8 mouse cellular contexts compared by ENCODE assay signal in the genomic region with DNA sequence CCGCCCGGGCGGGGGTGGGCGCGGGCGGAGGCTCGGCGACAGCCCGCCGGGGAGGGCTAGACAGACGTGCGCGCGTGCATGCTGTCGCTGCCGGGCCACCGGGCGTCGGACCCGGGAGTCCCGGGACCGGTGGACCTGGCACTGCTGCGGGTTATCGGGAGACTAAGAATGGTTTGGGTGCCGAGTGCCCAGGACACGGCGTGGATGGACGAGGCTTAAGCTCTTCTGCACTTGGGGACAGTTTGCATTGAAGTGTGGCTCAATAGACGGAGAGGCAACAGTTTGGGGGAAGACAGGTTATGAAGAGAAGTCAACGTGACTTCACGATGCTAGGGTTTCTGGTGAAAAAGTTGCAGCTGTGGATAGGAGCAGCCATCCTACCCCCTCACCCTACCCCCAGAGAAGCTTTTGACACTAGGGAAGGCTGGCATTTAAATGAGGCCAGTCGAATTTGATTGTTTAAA. TPM values are rescaled to one million over a fixed set of nuclear protein-coding genes. Genes with fewer than 3 reads are reported as not detected.
A peak's percentile ranks its signal among the peaks of the same experiment; 100 is the strongest.
DNase-seq lines count a peak whose midpoint lies in the region; ATAC-seq and TF ChIP-seq lines count a peak whose summit lies in the region.

No protein-coding gene starts in this region.

- no peak for ATAC-seq in kidney, embryonic 14.5 days (ENCODE audit: low FRiP score, low TSS enrichment)
- no peak for ATAC-seq in heart, embryonic 16.5 days (replicated peaks; ENCODE audit: extremely low read depth, insufficient read depth, low FRiP score)
- ATAC-seq in liver, embryonic 14.5 days (ENCODE audit: insufficient read depth) = no peak; the same call in 1 of the 2 replicates
- ATAC-seq in stomach, postnatal 0 days (ENCODE audit: low FRiP score, low TSS enrichment) = no peak

- no peaks in the 10 kb centered on the region for H3K9me3 ChIP-seq in kidney, embryonic 14.5 days (ENCODE audit: control insufficient read depth, low read length)
- no peaks in the 10 kb centered on the region for H3K9me3 ChIP-seq in CH12.LX (replicated peaks; ENCODE audit: low read length)
- no peaks in the 10 kb centered on the region for H3K9me3 ChIP-seq in heart, embryonic 16.5 days (replicated peaks; ENCODE audit: control insufficient read depth, low read length)
- no peaks in the 10 kb centered on the region for H3K9me3 ChIP-seq in liver, embryonic 14.5 days (ENCODE audit: control insufficient read depth, low read length)
- no peaks in the 10 kb centered on the region for H3K9me3 ChIP-seq in stomach, postnatal 0 days (ENCODE audit: control insufficient read depth, low read length)

- no peak for TF ChIP-seq EP300 in CH12.LX (IDR thresholded peaks at IDR 0.05; ENCODE audit: low read length)
- no peak for TF ChIP-seq EP300 in liver, embryonic 14.5 days (IDR thresholded peaks at IDR 0.05; ENCODE audit: low read depth)
- TF ChIP-seq EP300 in stomach, postnatal 0 days (optimal IDR thresholded peaks at IDR 0.05) = no peak

- no peaks in the 10 kb centered on the region for H3K79me2 ChIP-seq in CH12.LX (replicated peaks; ENCODE audit: control insufficient read depth, extremely low read depth, insufficient read depth, poor library complexity, severe bottlenecking)

- H3K4me2 ChIP-seq in kidney, embryonic 14.5 days (replicated peaks; ENCODE audit: low read depth, low read length) = peak overlapping the region; percentile 63
- H3K4me2 ChIP-seq in CH12.LX (ENCODE audit: insufficient read depth, low read depth, poor library complexity, severe bottlenecking) = peak overlapping the region; percentile 96
- H3K4me2 ChIP-seq in heart, embryonic 16.5 days (ENCODE audit: low read depth, low read length) = peak overlapping the region; percentile 72
- H3K4me2 ChIP-seq in liver, embryonic 14.5 days (ENCODE audit: low read depth) = peak overlapping the region; percentile 86
- peak overlapping the region; percentile 77 for H3K4me2 ChIP-seq in stomach, postnatal 0 days (replicated peaks; ENCODE audit: low read depth)

- in situ Hi-C loops in CH12.LX (cut with MboI; ENCODE audit: low pct_ligation_motif_present, low pct_unique_long_range_greater_than_20kb, low sequenced_read_pairs) = no loop called here

- H3K9ac ChIP-seq in kidney, embryonic 14.5 days (ENCODE audit: low read depth, low read length) = peak overlapping the region; percentile 89
- H3K9ac ChIP-seq in CH12.LX (ENCODE audit: insufficient read depth, low read depth) = no peak overlapping the region
- peak overlapping the region; percentile 83 for H3K9ac ChIP-seq in heart, embryonic 16.5 days (ENCODE audit: low read length)
- peak overlapping the region; percentile 69 for H3K9ac ChIP-seq in liver, embryonic 14.5 days (replicated peaks)
- peak overlapping the region; percentile 88 for H3K9ac ChIP-seq in stomach, postnatal 0 days (ENCODE audit: low read length)

- H3K27me3 ChIP-seq in kidney, embryonic 14.5 days (ENCODE audit: control insufficient read depth, insufficient read depth, low read length) = no peaks in the 10 kb centered on the region
- peaks cover 20% of the 10 kb centered on the region for H3K27me3 ChIP-seq in CH12.LX (replicated peaks)
- no peaks in the 10 kb centered on the region for H3K27me3 ChIP-seq in heart, embryonic 16.5 days (ENCODE audit: control insufficient read depth, insufficient read depth, low read length)
- peaks cover 12% of the 10 kb centered on the region for H3K27me3 ChIP-seq in liver, embryonic 14.5 days (ENCODE audit: control insufficient read depth, insufficient read depth, low read length)
- H3K27me3 ChIP-seq in stomach, postnatal 0 days (ENCODE audit: control insufficient read depth, insufficient read depth, low read length) = no peaks in the 10 kb centered on the region

- no peaks in the 10 kb centered on the region for H3K36me3 ChIP-seq in kidney, embryonic 14.5 days (ENCODE audit: control insufficient read depth, insufficient read depth, low read length)
- H3K36me3 ChIP-seq in CH12.LX (replicated peaks in 1 of 2; ENCODE audit: control insufficient read depth in 1 of 2, insufficient read depth in 1 of 2, low read length in 1 of 2) = no peaks in the 10 kb centered on the region
- H3K36me3 ChIP-seq in heart, embryonic 16.5 days (ENCODE audit: control insufficient read depth, insufficient read depth) = no peaks in the 10 kb centered on the region
- H3K36me3 ChIP-seq in liver, embryonic 14.5 days (replicated peaks; ENCODE audit: control insufficient read depth, insufficient read depth, low read depth) = no peaks in the 10 kb centered on the region
- H3K36me3 ChIP-seq in stomach, postnatal 0 days (ENCODE audit: control insufficient read depth, insufficient read depth, low read length) = no peaks in the 10 kb centered on the region

- no peak for DNase-seq in kidney, postnatal 10 days
- no peak for DNase-seq in CH12.LX (ENCODE audit: extremely low read depth)
- DNase-seq in T-cell, adult 2 months (ENCODE audit: low spot score) = peak; percentile 8
- DNase-seq in liver, embryonic 14.5 days (ENCODE audit: low read depth in 3 of 3, low spot score in 3 of 3) = no peak
- DNase-seq in stomach, postnatal 0 days (ENCODE audit: low spot score) = no peak
- no peak for DNase-seq in cerebellum, postnatal 25 days

- under 1% methylated on average over 32 of the region's 32 CpGs for WGBS in kidney, embryonic 14.5 days
- under 1% methylated on average over 32 of the region's 32 CpGs for WGBS in heart, embryonic 16.5 days
- under 1% methylated on average over 32 of the region's 32 CpGs for WGBS in liver, embryonic 14.5 days (ENCODE audit: insufficient replicate concordance)
- 1% methylated on average over 31 of the region's 32 CpGs for WGBS in stomach, postnatal 0 days

- no peak for TF ChIP-seq CTCF in CH12.LX (conservative IDR thresholded peaks at IDR 0.05 in 1 of 2, IDR thresholded peaks at IDR 0.05 in 1 of 2; ENCODE audit: low read depth in 2 of 2, low read length in 2 of 2)
- TF ChIP-seq CTCF in liver, embryonic 14.5 days (IDR thresholded peaks at IDR 0.05; ENCODE audit: low read depth) = no peak
- no peak for TF ChIP-seq CTCF in stomach, postnatal 0 days (IDR thresholded peaks at IDR 0.05; ENCODE audit: low read depth)

- no peak for TF ChIP-seq POLR2A in CH12.LX (IDR thresholded peaks at IDR 0.05; ENCODE audit: low read depth, low read length)

- dilution Hi-C loops in CH12.LX (cut with MboI; ENCODE audit: extremely low pct_ligation_motif_present, extremely low pct_unique_long_range_greater_than_20kb, low sequenced_read_pairs) = no loop called here

- peaks cover 23% of the 10 kb centered on the region for H3K4me1 ChIP-seq in kidney, embryonic 14.5 days (ENCODE audit: control insufficient read depth, insufficient read depth, low read length)
- H3K4me1 ChIP-seq in CH12.LX (ENCODE audit: control insufficient read depth in 1 of 2, insufficient read depth in 2 of 2) = peaks cover 2 to 9% of the 10 kb centered on the region in 2 experiments; a peak in 1 of 4 replicates
- peaks cover 20% of the 10 kb centered on the region for H3K4me1 ChIP-seq in heart, embryonic 16.5 days (ENCODE audit: control insufficient read depth, insufficient read depth, low read length)
- H3K4me1 ChIP-seq in liver, embryonic 14.5 days (replicated peaks; ENCODE audit: control insufficient read depth in 2 of 2, insufficient read depth in 2 of 2, low read length in 1 of 2) = peaks cover 3 to 10% of the 10 kb centered on the region in 2 experiments; a peak in 3 of 4 replicates
- 0 out of 2 replicates have a peak, but pooled peaks cover 3% of the 10 kb centered on the region for H3K4me1 ChIP-seq in stomach, postnatal 0 days (replicated peaks; ENCODE audit: control insufficient read depth, insufficient read depth)

- peak overlapping the region; percentile 74; the same call in 1 of the 2 replicates for H3K27ac ChIP-seq in kidney, embryonic 14.5 days (ENCODE audit: low read depth, low read length)
- no peak overlapping the region for H3K27ac ChIP-seq in CH12.LX (ENCODE audit: insufficient read depth, low read depth)
- peak overlapping the region; percentile 81 for H3K27ac ChIP-seq in heart, embryonic 16.5 days (ENCODE audit: low read length)
- no peak overlapping the region for H3K27ac ChIP-seq in liver, embryonic 14.5 days
- peak overlapping the region; percentile 83 for H3K27ac ChIP-seq in stomach, postnatal 0 days (replicated peaks)

- TF ChIP-seq RAD21 in CH12.LX (IDR thresholded peaks at IDR 0.05; ENCODE audit: low read depth, low read length) = no peak

- peak overlapping the region; percentile 87 for H3K4me3 ChIP-seq in kidney, embryonic 14.5 days (ENCODE audit: low read length)
- H3K4me3 ChIP-seq in CH12.LX (replicated peaks in 1 of 3; ENCODE audit: low read depth in 2 of 3, low read length in 2 of 3, poor library complexity in 1 of 3) = peak overlapping the region in 2 of 3 experiments; percentile 64 to 75
- peak overlapping the region; percentile 81 for H3K4me3 ChIP-seq in heart, embryonic 16.5 days (ENCODE audit: low read length)
- peak overlapping the region; percentile 61 to 65 for H3K4me3 ChIP-seq in liver, embryonic 14.5 days (ENCODE audit: insufficient read depth in 1 of 2, low read depth in 2 of 2, low read length in 2 of 2)
- peak overlapping the region; percentile 85 for H3K4me3 ChIP-seq in stomach, postnatal 0 days (ENCODE audit: low read depth, low read length)

TF ChIP-seq in CH12.LX, 34 proteins besides CTCF, POLR2A, EP300 and RAD21:
- no peak for TF ChIP-seq PAX5 (IDR thresholded peaks at IDR 0.05; ENCODE audit: low read length)
- no peak for TF ChIP-seq RCOR1 (conservative IDR thresholded peaks at IDR 0.05; ENCODE audit: low read depth, low read length)
- no peak for TF ChIP-seq MAZ (IDR thresholded peaks at IDR 0.05; ENCODE audit: low read depth, low read length)
- no peak for TF ChIP-seq MXI1 (IDR thresholded peaks at IDR 0.05; ENCODE audit: low read depth, low read length)
- no peak; the same call in 1 of the 2 replicates for TF ChIP-seq UBTF (IDR thresholded peaks at IDR 0.05; ENCODE audit: low read depth, low read length)
- TF ChIP-seq ZKSCAN1 (IDR thresholded peaks at IDR 0.05; ENCODE audit: borderline replicate concordance, low read depth, low read length) = no peak
- no peak for TF ChIP-seq NRF1 (IDR thresholded peaks at IDR 0.05; ENCODE audit: low read depth, low read length)
- TF ChIP-seq ETS1 (conservative IDR thresholded peaks at IDR 0.05; ENCODE audit: low read depth, low read length) = no peak
- no peak for TF ChIP-seq ZNF384 (IDR thresholded peaks at IDR 0.05; ENCODE audit: low read depth, low read length)
- TF ChIP-seq IRF4 (IDR thresholded peaks at IDR 0.05; ENCODE audit: low read depth, low read length) = no peak

RNA-seq across cellular contexts. Expression of a gene that starts 1.3 kb away (rescaled TPM):
- polyA plus RNA-seq in kidney, embryonic 14.5 days (2014; fragmentation: Nextera tagmentation; extraction: Ambion mirVana) = 23.5 and 45.1 TPM in 2 replicates
- total RNA-seq in CH12.LX (2012; rRNA removed) (0.25 and 0.76 TPM in 2 replicates), CH12.LX (2014; rRNA removed) (2.3 and 4.0 TPM in 2 replicates)
- 0.39 and 0.55 TPM in 2 replicates for polyA plus RNA-seq in CH12.LX (2012; ENCODE audit: insufficient read length, low read depth)
- 28.8 and 29.9 TPM in 2 replicates for polyA plus RNA-seq in heart, embryonic 16.5 days (2015; fragmentation: Nextera tagmentation; extraction: Ambion mirVana)
- polyA plus RNA-seq in liver, embryonic 14.5 days (2012; rRNA removed) = 0.95 and 1.3 TPM in 2 replicates
- 3.6 and 4.0 TPM in 2 replicates for polyA plus RNA-seq in liver, embryonic 14.5 days (2014; fragmentation: Nextera tagmentation; extraction: Ambion mirVana)
- 91.8 and 96.2 TPM in 2 replicates for polyA plus RNA-seq in stomach, postnatal 0 days (2015; fragmentation: Nextera tagmentation; extraction: Ambion mirVana)

Comparison
In these comparisons a context has a peak if more than half of its experiments do, and no peak if none do; other contexts are left out.
1. H3K27ac ChIP-seq: peak in kidney, embryonic 14.5 days (single experiment), heart, embryonic 16.5 days (single experiment) and stomach, postnatal 0 days (single experiment); none in CH12.LX (single experiment) and liver, embryonic 14.5 days (single experiment).
2. Peak in every context shown above with its lines, with median percentiles within 50 percentile points of each other: H3K4me2 ChIP-seq and H3K4me3 ChIP-seq.